Mouse (Mus musculus) forebrain, embryonic 10.5 days (tissue): Measurements from ENCODE around the gene Utp11. TPM values are rescaled to one million over a fixed set of nuclear protein-coding genes. Genes with fewer than 3 reads are reported as not detected.

Source experiments
- DNase-seq: peaks from one replicate; pipeline ENCODE4 v3.0.0-alpha.2; 2017; ENCODE audit warnings: low spot score; ENCODE audit errors: extremely low spot score
- H3K27ac ChIP-seq: fragments of 300-500 bp; sonication (generic); 2 replicates; pipeline ENCODE4 v1.5.1; 2016; ENCODE audit warnings: mild to moderate bottlenecking
- H3K27me3 ChIP-seq: fragments of 300-500 bp; sonication (generic); 2 replicates; pipeline ENCODE4 v1.6.1; 2016; ENCODE audit warnings: mild to moderate bottlenecking; ENCODE audit not compliant: poor library complexity, severe bottlenecking
- H3K36me3 ChIP-seq: fragments of 300-500 bp; sonication (generic); replicated peaks from 2 replicates; pipeline ENCODE4 v1.6.1; 2016; ENCODE audit warnings: mild to moderate bottlenecking, moderate library complexity
- H3K4me1 ChIP-seq: fragments of 300-500 bp; sonication (generic); 2 replicates; pipeline ENCODE4 v1.6.1; 2016
- H3K4me3 ChIP-seq: fragments of 300-500 bp; sonication (generic); 2 replicates; pipeline ENCODE4 v1.5.1; 2016; ENCODE audit warnings: mild to moderate bottlenecking, moderate library complexity
- H3K9me3 ChIP-seq: fragments of 300-500 bp; sonication (generic); 2 replicates; pipeline ENCODE4 v1.6.1; 2016; ENCODE audit warnings: mild to moderate bottlenecking, moderate library complexity
- WGBS: fragments of 180-500 bp; shearing (Covaris S2); methylation state at CpG from one replicate; pipeline ENCODE4 v1.1.7; 2016; 5-methylcytosine and 5-hydroxymethylcytosine counted together
- polyA plus RNA-seq: library from polyadenylated mRNA; unstranded; fragments of >200 nt; fragmentation: Nextera tagmentation; extraction: Ambion mirVana; gene quantifications from 2 replicates; pipeline ENCODE4 v1.2.1, GENCODE M21; 2016

Gene Utp11
- polyA plus RNA-seq, 1 experiment from 2014 or later: 65.9 TPM

DNA sequence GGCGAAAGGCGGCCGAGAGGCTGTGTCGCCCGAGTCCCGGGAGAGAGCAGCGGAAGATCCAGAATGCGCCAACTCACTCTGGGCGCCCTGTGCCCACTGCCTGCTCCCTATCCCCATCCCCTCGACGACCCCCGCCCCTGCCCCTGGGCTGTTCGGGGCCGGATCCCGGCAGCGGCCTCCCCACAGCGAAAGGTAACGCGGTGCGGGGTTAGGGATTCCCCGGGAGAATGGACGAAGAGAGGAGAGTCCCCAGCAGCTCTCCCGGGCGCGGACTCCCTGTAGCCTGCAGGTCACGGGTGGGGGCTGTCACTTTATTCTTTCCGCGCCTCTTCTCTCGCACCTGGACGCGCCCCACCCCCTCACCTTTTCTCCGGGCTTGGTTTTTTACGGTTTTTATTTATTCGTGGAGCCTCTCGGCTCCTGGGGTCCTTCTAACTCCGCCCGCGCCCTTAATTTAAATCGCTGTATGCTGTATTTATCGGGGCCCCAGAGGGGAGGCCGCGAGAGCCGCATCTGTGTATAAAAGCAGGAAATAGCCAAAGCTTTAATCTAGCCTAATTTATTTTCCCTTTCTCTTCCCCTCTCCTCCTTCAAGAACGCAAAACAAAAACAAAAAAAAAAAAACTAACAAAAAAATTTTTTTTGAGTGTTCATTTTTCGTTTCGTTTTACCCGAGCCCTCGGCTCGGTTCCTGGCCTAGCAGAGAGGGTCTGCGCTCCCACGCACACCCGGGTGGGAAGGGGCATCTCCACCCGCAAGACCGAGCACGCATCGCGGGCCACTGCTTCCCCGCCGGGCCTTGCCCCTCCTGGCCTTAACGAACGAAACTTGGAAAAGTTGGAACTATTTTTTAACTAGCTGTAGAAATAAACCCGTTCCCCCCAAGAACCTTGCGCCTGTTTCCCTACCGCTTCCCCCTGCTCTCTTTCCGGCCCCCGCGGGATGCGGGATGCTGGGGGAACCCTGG, 33.9 kb downstream of the Utp11 start:
- H3K36me3 ChIP-seq: no peaks in the 10 kb centered on the region
- H3K9me3 ChIP-seq: no peaks in the 10 kb centered on the region
- H3K27ac ChIP-seq: peak overlapping the region; percentile 70; the same call in 1 of the 2 replicates
- peak; percentile 56 for DNase-seq
- peaks cover 99% of the 10 kb centered on the region for H3K27me3 ChIP-seq
- peaks cover 62% of the 10 kb centered on the region for H3K4me1 ChIP-seq
- WGBS: 1% methylated on average over 68 of the region's 68 CpGs
- H3K4me3 ChIP-seq: peak overlapping the region; percentile 63

DNA sequence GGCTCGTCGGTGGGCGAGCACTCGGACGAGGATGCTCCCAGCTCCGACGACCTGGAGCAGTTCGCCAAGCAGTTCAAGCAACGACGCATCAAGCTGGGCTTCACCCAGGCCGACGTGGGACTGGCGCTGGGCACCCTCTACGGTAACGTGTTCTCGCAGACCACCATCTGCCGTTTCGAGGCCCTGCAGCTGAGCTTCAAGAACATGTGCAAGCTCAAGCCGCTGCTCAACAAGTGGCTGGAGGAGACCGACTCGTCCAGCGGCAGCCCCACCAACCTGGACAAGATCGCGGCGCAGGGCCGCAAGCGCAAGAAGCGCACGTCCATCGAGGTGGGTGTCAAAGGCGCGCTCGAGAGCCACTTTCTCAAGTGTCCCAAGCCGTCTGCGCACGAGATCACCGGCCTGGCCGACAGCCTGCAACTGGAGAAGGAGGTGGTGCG, 35.0 kb downstream of the Utp11 start:
- H3K4me1 ChIP-seq: peaks cover 62% of the 10 kb centered on the region
- peak; percentile 64 for DNase-seq
- H3K9me3 ChIP-seq: no peaks in the 10 kb centered on the region
- peaks cover 99% of the 10 kb centered on the region for H3K27me3 ChIP-seq
- H3K4me3 ChIP-seq: peak overlapping the region; percentile 63
- WGBS: under 1% methylated on average over 39 of the region's 39 CpGs
- peak overlapping the region; percentile 84 for H3K27ac ChIP-seq
- no peaks in the 10 kb centered on the region for H3K36me3 ChIP-seq

DNA sequence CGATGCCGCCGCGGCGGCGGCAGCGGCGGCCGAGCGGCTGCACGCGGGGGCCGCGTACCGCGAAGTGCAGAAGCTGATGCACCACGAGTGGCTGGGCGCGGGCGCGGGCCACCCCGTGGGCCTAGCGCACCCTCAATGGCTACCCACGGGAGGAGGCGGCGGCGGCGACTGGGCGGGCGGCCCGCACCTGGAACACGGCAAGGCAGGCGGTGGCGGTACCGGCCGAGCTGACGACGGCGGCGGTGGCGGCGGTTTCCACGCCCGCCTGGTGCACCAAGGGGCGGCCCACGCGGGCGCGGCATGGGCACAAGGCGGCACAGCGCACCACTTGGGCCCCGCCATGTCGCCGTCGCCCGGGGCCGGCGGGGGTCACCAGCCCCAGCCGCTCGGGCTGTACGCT, 35.6 kb downstream of the Utp11 start:
- H3K27me3 ChIP-seq: peaks cover 99% of the 10 kb centered on the region
- no peak for DNase-seq
- 0% methylated on average over 59 of the region's 61 CpGs for WGBS
- peak overlapping the region; percentile 84 for H3K27ac ChIP-seq
- peak overlapping the region; percentile 63 for H3K4me3 ChIP-seq
- H3K9me3 ChIP-seq: no peaks in the 10 kb centered on the region
- no peaks in the 10 kb centered on the region for H3K36me3 ChIP-seq
- peaks cover 68% of the 10 kb centered on the region for H3K4me1 ChIP-seq

DNA sequence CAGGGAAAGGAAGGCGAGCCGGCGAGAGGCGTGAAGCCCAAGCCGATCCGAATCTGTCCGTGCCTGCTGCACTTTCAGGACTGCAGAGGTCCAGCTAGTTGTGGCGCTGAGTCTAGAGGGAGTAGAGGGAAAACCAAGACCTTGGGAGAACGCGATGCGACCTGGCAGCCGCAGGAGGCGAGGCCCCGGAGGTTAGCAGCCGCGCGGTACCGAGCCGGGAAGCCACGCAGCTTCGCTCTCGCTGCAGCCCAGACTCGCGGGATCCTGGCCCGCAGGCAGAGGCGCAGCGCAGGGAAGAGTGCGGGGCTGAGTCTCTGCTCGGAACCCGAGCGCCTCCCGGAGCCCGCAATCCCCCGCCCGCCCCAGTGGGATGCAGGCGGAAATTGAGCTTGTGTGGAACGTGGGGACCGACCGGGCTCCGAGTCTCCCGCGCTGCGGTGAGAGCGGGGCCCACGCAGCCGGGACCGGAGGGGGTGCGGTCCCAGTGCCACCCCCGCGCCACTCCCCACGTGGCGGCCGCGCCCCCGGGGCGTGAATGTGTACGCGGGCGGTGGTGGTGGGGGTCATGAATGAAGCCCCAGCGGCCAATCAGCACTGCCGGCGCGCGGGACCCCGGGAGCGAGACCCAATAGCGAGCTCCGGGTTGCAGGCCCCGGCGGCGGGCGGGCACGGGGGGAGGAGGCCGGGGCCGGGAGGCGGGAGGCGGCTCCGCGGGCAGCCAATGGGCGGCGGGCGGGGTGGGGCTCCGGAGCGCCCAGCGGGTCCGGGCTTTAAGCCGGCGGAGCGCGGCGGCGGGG, 36.3 kb downstream of the Utp11 start:
- Histone ChIP-seq H3K27me3 (peaks cover 99% of the 10 kb centered on the region), H3K27ac (peak overlapping the region; percentile 84), H3K9me3 (no peaks in the 10 kb centered on the region), H3K4me3 (peak overlapping the region; percentile 63), H3K36me3 (no peaks in the 10 kb centered on the region), H3K4me1 (peaks cover 70% of the 10 kb centered on the region)
- peak; percentile 86 for DNase-seq
- under 1% methylated on average over 89 of the region's 92 CpGs for WGBS

DNA sequence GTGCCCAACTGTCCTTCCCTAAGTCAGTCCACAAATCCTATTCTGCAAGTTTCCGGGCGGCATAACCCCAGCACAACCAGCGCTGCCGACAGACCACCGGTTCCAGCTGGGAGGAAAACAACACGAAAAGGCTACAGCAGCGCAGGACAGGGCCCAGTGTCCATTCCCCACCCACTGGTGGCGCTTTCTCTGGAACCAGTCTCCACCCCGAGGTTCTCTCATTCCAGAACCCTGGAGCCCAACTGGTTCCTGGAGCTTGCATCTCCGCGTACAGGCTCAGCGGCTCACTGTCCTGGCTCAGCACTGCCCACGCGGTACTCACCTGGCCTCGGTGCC, 36.9 kb downstream of the Utp11 start, which contains the start of gene Pou3f1:
Gene Pou3f1, plus strand, starts transcription at position 290 of the 336 bp plus-strand sequence.
- Histone ChIP-seq H3K9me3 (no peaks in the 10 kb centered on the region), H3K27me3 (peaks cover 99% of the 10 kb centered on the region), H3K27ac (peak within 1 kb of the TSS; percentile 84), H3K4me3 (peak within 1 kb of the TSS; percentile 63), H3K4me1 (peaks cover 70% of the 10 kb centered on the region), H3K36me3 (no peaks in the 10 kb centered on the region)
- WGBS: 1% methylated on average over 15 of the region's 15 CpGs
- peak; percentile 43 for DNase-seq

DNA sequence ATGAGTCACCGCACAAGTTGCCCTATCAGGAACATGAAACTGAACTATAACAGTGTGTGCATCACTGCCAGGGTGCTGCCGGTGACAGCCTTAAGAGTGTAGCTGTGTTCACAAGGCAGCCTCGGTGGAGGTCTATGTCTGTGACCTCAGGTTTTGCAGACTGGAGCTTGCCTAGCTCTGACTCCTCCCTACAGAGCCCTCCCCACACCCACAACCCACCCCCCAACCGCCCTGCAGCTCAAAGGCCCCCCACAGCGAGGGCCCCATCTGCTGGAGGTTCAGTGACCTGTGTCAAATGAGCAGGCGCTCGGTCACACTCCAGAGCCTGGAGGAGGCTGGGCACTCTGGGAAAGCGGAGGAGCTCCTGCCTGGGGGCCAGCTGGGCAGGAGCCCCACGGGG, 40.5 kb downstream of the Utp11 start:
- Histone ChIP-seq H3K4me1 (peaks cover 51% of the 10 kb centered on the region), H3K27me3 (peaks cover 99% of the 10 kb centered on the region), H3K36me3 (no peaks in the 10 kb centered on the region), H3K4me3 (peak overlapping the region; percentile 30), H3K9me3 (no peaks in the 10 kb centered on the region), H3K27ac (peak overlapping the region; percentile 37)
- WGBS: 2% methylated on average over 9 of the region's 9 CpGs
- DNase-seq: peak; percentile 70

DNA sequence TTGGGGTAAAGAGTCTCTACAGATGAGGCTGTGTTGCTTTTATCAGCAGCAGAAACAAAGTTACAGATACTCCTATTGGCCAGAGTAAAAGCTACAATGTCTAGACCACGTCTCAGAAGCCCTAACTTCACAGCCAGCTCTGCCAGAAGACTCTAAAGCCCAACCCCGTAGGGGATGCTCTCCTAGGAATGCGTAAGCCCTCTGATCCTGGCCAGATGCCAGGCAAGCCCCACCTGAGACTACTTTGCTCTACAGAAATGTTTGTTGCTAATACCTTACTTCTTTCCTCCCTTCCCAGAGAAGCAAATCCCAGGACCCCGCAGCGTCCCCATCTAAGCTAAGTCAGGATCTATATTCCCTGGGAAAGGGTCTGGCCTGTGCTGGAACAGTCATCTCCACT, 45.5 kb downstream of the Utp11 start:
- H3K9me3 ChIP-seq: no peaks in the 10 kb centered on the region
- no peak for DNase-seq
- WGBS: 40% methylated on average over 5 of the region's 5 CpGs
- peaks cover 81% of the 10 kb centered on the region for H3K27me3 ChIP-seq
- H3K4me1 ChIP-seq: peaks cover 41% of the 10 kb centered on the region
- no peak overlapping the region for H3K27ac ChIP-seq
- no peak overlapping the region for H3K4me3 ChIP-seq
- no peaks in the 10 kb centered on the region for H3K36me3 ChIP-seq

DNA sequence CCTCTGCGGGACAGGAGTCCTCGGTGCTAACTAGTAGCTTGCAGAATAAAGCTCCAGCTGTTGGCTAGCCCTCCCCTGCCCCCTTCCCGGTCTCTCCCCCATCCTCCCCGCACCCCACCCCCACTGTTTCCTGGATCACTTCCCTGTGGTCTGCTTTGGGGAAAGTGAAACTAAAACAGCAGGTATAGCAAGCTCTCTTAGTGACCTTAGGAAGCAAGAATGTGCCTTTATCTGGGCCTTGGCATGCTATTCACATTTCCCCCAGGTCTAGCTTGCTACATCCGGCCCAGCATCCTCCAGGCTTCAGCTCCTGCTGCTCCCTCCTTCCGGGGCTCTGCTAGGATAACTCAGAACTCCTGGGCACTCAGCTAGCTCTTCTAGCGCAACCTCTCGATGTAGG, 46.8 kb downstream of the Utp11 start:
- DNase-seq: no peak
- H3K4me3 ChIP-seq: peak overlapping the region; percentile 5; the same call in 1 of the 2 replicates
- H3K27ac ChIP-seq: peak overlapping the region; percentile 48
- H3K36me3 ChIP-seq: no peaks in the 10 kb centered on the region
- H3K27me3 ChIP-seq: peaks cover 68% of the 10 kb centered on the region
- H3K9me3 ChIP-seq: no peaks in the 10 kb centered on the region
- 20% methylated on average over 8 of the region's 8 CpGs for WGBS
- peaks cover 34% of the 10 kb centered on the region for H3K4me1 ChIP-seq

DNA sequence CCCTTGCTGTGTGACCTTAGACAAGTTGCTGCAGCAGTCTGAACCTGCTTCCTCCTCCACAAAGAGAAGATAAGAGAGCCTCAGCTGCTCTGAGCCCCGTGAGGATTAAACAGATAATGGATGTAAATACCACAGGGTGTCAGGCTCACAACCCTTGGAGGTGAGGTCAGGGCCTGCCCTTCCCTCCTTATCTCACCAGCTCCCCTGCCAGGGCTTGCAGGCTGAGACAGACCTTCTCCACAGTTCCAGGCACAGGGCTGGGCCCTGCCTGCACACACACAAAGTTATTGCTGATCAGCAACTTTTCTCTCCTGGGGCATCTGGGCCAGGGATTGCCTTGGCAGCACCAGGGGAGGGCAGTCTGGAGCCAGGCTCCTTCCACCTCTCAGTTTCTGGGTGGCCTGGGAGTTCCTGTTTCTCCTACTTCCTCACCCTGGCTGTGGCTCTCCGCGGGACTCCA, 48.4 kb downstream of the Utp11 start:
- 19% methylated on average over 3 of the region's 3 CpGs for WGBS
- H3K4me3 ChIP-seq: no peak overlapping the region
- H3K36me3 ChIP-seq: no peaks in the 10 kb centered on the region
- DNase-seq: no peak
- peaks cover 32% of the 10 kb centered on the region for H3K4me1 ChIP-seq
- peaks cover 65% of the 10 kb centered on the region for H3K27me3 ChIP-seq
- no peak overlapping the region for H3K27ac ChIP-seq
- no peaks in the 10 kb centered on the region for H3K9me3 ChIP-seq

DNA sequence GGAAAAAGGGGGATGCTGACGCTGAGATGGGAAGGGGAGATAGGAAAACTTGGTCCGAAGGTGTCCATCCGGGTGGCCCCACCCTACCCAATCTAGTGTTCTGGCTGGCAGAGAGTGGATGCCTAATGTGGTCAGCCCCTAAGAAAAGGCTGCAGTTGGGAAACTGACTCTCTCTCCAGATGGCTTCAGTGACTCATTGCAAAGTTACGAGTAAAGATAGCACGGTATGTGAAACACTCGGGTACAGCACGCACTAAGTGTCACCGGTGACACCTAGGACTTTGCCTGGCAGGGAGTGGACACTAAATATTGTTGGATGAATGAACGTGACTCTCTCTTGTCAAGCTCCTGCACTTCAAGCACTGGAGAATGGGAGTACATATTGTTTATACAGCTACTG, 49.5 kb downstream of the Utp11 start:
- 88% methylated on average over 9 of the region's 9 CpGs for WGBS
- no peaks in the 10 kb centered on the region for H3K9me3 ChIP-seq

DNA sequence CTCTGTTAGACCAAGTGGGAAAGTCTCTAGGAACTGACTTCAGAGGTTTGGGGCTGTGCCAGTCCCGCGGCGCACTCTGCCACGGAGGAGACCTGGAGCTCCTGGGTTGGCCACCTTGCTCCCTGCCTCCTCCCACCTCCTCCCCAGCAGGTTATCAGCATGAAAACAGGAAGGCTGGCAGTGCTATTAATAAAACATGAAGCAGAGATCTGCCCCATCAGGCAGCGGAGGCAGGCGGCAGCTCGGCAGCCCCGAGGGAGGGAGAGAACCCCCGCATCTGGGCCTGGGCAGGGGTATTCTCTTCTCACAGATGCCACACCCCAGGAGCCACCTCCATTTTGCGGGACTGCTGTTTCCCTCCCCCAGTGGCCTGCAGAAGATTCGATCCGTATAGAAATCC, 53.7 kb downstream of the Utp11 start:
- Histone ChIP-seq H3K27me3 (peaks cover 43% of the 10 kb centered on the region), H3K9me3 (no peaks in the 10 kb centered on the region), H3K27ac (no peak overlapping the region), H3K4me3 (no peak overlapping the region), H3K4me1 (peaks cover 12% of the 10 kb centered on the region), H3K36me3 (no peaks in the 10 kb centered on the region)
- DNase-seq: no peak
- 43% methylated on average over 12 of the region's 12 CpGs for WGBS

More for the DNA sequence above, 49.5 kb downstream of the Utp11 start:
- no peak for DNase-seq
- Histone ChIP-seq H3K4me1 (peaks cover 37% of the 10 kb centered on the region), H3K36me3 (no peaks in the 10 kb centered on the region), H3K27ac (no peak overlapping the region), H3K4me3 (no peak overlapping the region), H3K27me3 (peaks cover 65% of the 10 kb centered on the region)

DNA sequence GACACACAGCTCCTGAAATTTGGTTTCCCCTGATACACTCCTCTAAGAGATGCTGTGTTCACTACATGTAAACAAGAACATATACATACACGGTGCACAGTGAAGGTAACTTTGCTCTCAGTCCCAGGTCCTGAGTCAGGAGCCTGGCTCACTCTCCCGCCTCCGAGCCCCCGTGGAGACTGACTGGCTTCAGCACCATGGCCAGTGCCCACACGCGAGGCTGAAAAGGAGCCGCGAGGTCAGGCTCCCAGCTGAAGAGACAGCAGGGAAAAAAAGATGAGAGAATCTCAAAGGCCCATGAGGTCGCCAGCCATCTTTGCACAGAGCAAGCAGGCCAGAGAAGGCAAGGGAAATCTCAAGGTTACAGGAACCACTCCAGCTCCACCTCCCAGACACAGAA, 60.1 kb downstream of the Utp11 start:
- Histone ChIP-seq H3K4me1 (no peaks in the 10 kb centered on the region), H3K36me3 (no peaks in the 10 kb centered on the region), H3K27ac (no peak overlapping the region), H3K27me3 (peaks cover 32% of the 10 kb centered on the region), H3K9me3 (no peaks in the 10 kb centered on the region), H3K4me3 (no peak overlapping the region)
- 8% methylated on average over 9 of the region's 9 CpGs for WGBS
- peak; percentile 56 for DNase-seq
